Mouse (Mus musculus) adrenal gland, adult 2 months (tissue): Measurements from ENCODE around the gene 4930442H23Rik. TPM values are rescaled to one million over a fixed set of nuclear protein-coding genes. Genes with fewer than 3 reads are reported as not detected.

Experiments
- polyA plus RNA-seq: library from polyadenylated mRNA; depleted of rRNA; stranded (reverse); fragments of >200 nt; gene quantifications from 2 replicates; pipeline ENCODE4 v1.2.3, GENCODE M21; 2012; rRNA removed
- total RNA-seq, 2 experiments: library from RNA; stranded (reverse); gene quantifications; 2 replicates each; pipeline ENCODE4 v1.2.3; 2021

4930442H23Rik gene
- total and polyA plus RNA-seq, 3 experiments: 0.12 TPM; not detected in 2

Other genes with a start within 250 kb of the 4930442H23Rik start
- gene Gng7, start 168.9 kb downstream of the 4930442H23Rik start, total RNA-seq: 1 to 10 TPM; 5.4 to 9.2 TPM
- 8.5 and 8.6 TPM in 2 replicates for gene Gng7, start 168.9 kb downstream of the 4930442H23Rik start, polyA plus RNA-seq
- 1 to 10 TPM; 1.4 to 3.6 TPM for gene Diras1, start 158.2 kb downstream of the 4930442H23Rik start, total RNA-seq
- 2.1 and 2.4 TPM in 2 replicates for gene Diras1, start 158.2 kb downstream of the 4930442H23Rik start, polyA plus RNA-seq
- gene Slc39a3, start 146.4 kb downstream of the 4930442H23Rik start, total RNA-seq: 10 to 100 TPM; 50.9 to 53.0 TPM
- gene Slc39a3, start 146.4 kb downstream of the 4930442H23Rik start, polyA plus RNA-seq: 121 and 154 TPM in 2 replicates
- gene Sgta, start 123.7 kb downstream of the 4930442H23Rik start, total RNA-seq: 100 to 1,000 TPM; 198 to 288 TPM
- gene Sgta, start 123.7 kb downstream of the 4930442H23Rik start, polyA plus RNA-seq: 495 and 554 TPM in 2 replicates
- gene Thop1, start 113.8 kb downstream of the 4930442H23Rik start, total RNA-seq: 10 to 100 TPM; 40.5 to 77.9 TPM
- 75.0 and 95.7 TPM in 2 replicates for gene Thop1, start 113.8 kb downstream of the 4930442H23Rik start, polyA plus RNA-seq
- gene Creb3l3, start 85.0 kb downstream of the 4930442H23Rik start, total RNA-seq: under 1 TPM; 0.59 to 0.86 TPM
- gene Creb3l3, start 85.0 kb downstream of the 4930442H23Rik start, polyA plus RNA-seq: 0.39 and 0.89 TPM in 2 replicates
- 100 to 1,000 TPM; 157 to 185 TPM for gene Map2k2, start 77.9 kb downstream of the 4930442H23Rik start, total RNA-seq
- gene Map2k2, start 77.9 kb downstream of the 4930442H23Rik start, polyA plus RNA-seq: 787 and 873 TPM in 2 replicates
- 10 to 100 TPM; 62.9 to 80.9 TPM for gene Zbtb7a, start 48.6 kb downstream of the 4930442H23Rik start, total RNA-seq
- 150 and 158 TPM in 2 replicates for gene Zbtb7a, start 48.6 kb downstream of the 4930442H23Rik start, polyA plus RNA-seq
- gene Pias4, start 15.9 kb downstream of the 4930442H23Rik start, total RNA-seq: 10 to 100 TPM; 27.3 to 29.8 TPM
- gene Pias4, start 15.9 kb downstream of the 4930442H23Rik start, polyA plus RNA-seq: 41.4 and 48.6 TPM in 2 replicates
- gene Eef2, start 7.2 kb downstream of the 4930442H23Rik start, total RNA-seq: 1,000 to 10,000 TPM; 1,393 to 1,508 TPM
- 1,342 and 1,424 TPM in 2 replicates for gene Eef2, start 7.2 kb downstream of the 4930442H23Rik start, polyA plus RNA-seq
- 10 to 100 TPM; 74.6 to 76.7 TPM for gene Dapk3, start 844 bp downstream of the 4930442H23Rik start, total RNA-seq
- 100 and 127 TPM in 2 replicates for gene Dapk3, start 844 bp downstream of the 4930442H23Rik start, polyA plus RNA-seq
- gene Nmrk2, start 18.2 kb upstream of the 4930442H23Rik start, total RNA-seq: not detected
- not detected in 2 replicates for gene Nmrk2, start 18.2 kb upstream of the 4930442H23Rik start, polyA plus RNA-seq
- gene Atcay, start 47.0 kb upstream of the 4930442H23Rik start, total RNA-seq: 1 to 10 TPM; 2.4 to 3.8 TPM
- 1.4 and 1.6 TPM in 2 replicates for gene Atcay, start 47.0 kb upstream of the 4930442H23Rik start, polyA plus RNA-seq
- gene Zfr2, start 49.3 kb upstream of the 4930442H23Rik start, total RNA-seq: 10 to 100 TPM; 12.6 to 14.1 TPM
- 38.7 and 47.5 TPM in 2 replicates for gene Zfr2, start 49.3 kb upstream of the 4930442H23Rik start, polyA plus RNA-seq
- under 1 TPM; 0.69 to 0.73 TPM for gene Matk, start 69.1 kb upstream of the 4930442H23Rik start, total RNA-seq
- gene Matk, start 69.1 kb upstream of the 4930442H23Rik start, polyA plus RNA-seq: 0.86 and 1.0 TPM in 2 replicates
- gene Mrpl54, start 83.1 kb upstream of the 4930442H23Rik start, total RNA-seq: 100 to 1,000 TPM; 123 to 131 TPM
- 193 and 221 TPM in 2 replicates for gene Mrpl54, start 83.1 kb upstream of the 4930442H23Rik start, polyA plus RNA-seq
- 100 to 1,000 TPM in 1 of 2 experiments, 10 to 100 TPM in 1; 83.5 to 121 TPM for gene Apba3, start 83.1 kb upstream of the 4930442H23Rik start, total RNA-seq
- 165 and 188 TPM in 2 replicates for gene Apba3, start 83.1 kb upstream of the 4930442H23Rik start, polyA plus RNA-seq
- under 1 TPM; 0.41 to 0.92 TPM for gene Tjp3, start 107.7 kb upstream of the 4930442H23Rik start, total RNA-seq
- gene Tjp3, start 107.7 kb upstream of the 4930442H23Rik start, polyA plus RNA-seq: 0.52 and 0.72 TPM in 2 replicates
- gene Pip5k1c, start 109.1 kb upstream of the 4930442H23Rik start, total RNA-seq: 10 to 100 TPM; 34.3 to 44.6 TPM
- 71.0 and 72.8 TPM in 2 replicates for gene Pip5k1c, start 109.1 kb upstream of the 4930442H23Rik start, polyA plus RNA-seq
- gene Cactin, start 137.3 kb upstream of the 4930442H23Rik start, total RNA-seq: 10 to 100 TPM; 32.6 to 40.3 TPM
- 35.5 and 37.4 TPM in 2 replicates for gene Cactin, start 137.3 kb upstream of the 4930442H23Rik start, polyA plus RNA-seq
- 10 to 100 TPM; 33.2 to 45.4 TPM for gene Tbxa2r, start 144.9 kb upstream of the 4930442H23Rik start, total RNA-seq
- 137 and 154 TPM in 2 replicates for gene Tbxa2r, start 144.9 kb upstream of the 4930442H23Rik start, polyA plus RNA-seq
- gene Gipc3, start 159.4 kb upstream of the 4930442H23Rik start, total RNA-seq: 10 to 100 TPM in 1 of 2 experiments, 1 to 10 TPM in 1; 2.9 to 10.3 TPM
- gene Gipc3, start 159.4 kb upstream of the 4930442H23Rik start, polyA plus RNA-seq: 2.8 and 3.2 TPM in 2 replicates
- gene Hmg20b, start 166.6 kb upstream of the 4930442H23Rik start, total RNA-seq: 10 to 100 TPM; 81.6 to 89.9 TPM
- 272 and 280 TPM in 2 replicates for gene Hmg20b, start 166.6 kb upstream of the 4930442H23Rik start, polyA plus RNA-seq
- 10 to 100 TPM; 15.3 to 16.5 TPM for gene Mfsd12, start 173.6 kb upstream of the 4930442H23Rik start, total RNA-seq
- gene Mfsd12, start 173.6 kb upstream of the 4930442H23Rik start, polyA plus RNA-seq: 69.3 and 77.4 TPM in 2 replicates
- gene 4930404N11Rik, start 182.0 kb upstream of the 4930442H23Rik start, total RNA-seq: 1 to 10 TPM; 1.2 to 3.6 TPM
- 9.7 and 12.4 TPM in 2 replicates for gene 4930404N11Rik, start 182.0 kb upstream of the 4930442H23Rik start, polyA plus RNA-seq
- gene Fzr1, start 194.7 kb upstream of the 4930442H23Rik start, total RNA-seq: 10 to 100 TPM; 40.7 to 45.0 TPM
- gene Fzr1, start 194.7 kb upstream of the 4930442H23Rik start, polyA plus RNA-seq: 95.6 and 103 TPM in 2 replicates
- 10 to 100 TPM; 39.6 to 54.3 TPM for gene Dohh, start 200.6 kb upstream of the 4930442H23Rik start, total RNA-seq
- 125 and 132 TPM in 2 replicates for gene Dohh, start 200.6 kb upstream of the 4930442H23Rik start, polyA plus RNA-seq
- 1 to 10 TPM; 1.8 to 2.5 TPM for gene Gm48551, start 200.6 kb upstream of the 4930442H23Rik start, total RNA-seq
- 2.9 and 6.7 TPM in 2 replicates for gene Gm48551, start 200.6 kb upstream of the 4930442H23Rik start, polyA plus RNA-seq
- 1 to 10 TPM in 1 of 2 experiments, not detected in 1; 1.4 TPM for gene Gm48552, start 205.2 kb upstream of the 4930442H23Rik start, total RNA-seq
- gene Gm48552, start 205.2 kb upstream of the 4930442H23Rik start, polyA plus RNA-seq: 2.5 and 4.4 TPM in 2 replicates
- 1 to 10 TPM; 1.4 to 1.6 TPM for gene Smim24, start 209.2 kb upstream of the 4930442H23Rik start, total RNA-seq
- 4.5 and 5.4 TPM in 2 replicates for gene Smim24, start 209.2 kb upstream of the 4930442H23Rik start, polyA plus RNA-seq